Mouse (Mus musculus): ENCODE results near the gene Nrxn1. TPM values are rescaled to one million over a fixed set of nuclear protein-coding genes. Genes with fewer than 3 reads are reported as not detected.

Gene Nrxn1
- total and polyA plus RNA-seq, 2 experiments = 2.9 to 13.9 TPM

DNA sequence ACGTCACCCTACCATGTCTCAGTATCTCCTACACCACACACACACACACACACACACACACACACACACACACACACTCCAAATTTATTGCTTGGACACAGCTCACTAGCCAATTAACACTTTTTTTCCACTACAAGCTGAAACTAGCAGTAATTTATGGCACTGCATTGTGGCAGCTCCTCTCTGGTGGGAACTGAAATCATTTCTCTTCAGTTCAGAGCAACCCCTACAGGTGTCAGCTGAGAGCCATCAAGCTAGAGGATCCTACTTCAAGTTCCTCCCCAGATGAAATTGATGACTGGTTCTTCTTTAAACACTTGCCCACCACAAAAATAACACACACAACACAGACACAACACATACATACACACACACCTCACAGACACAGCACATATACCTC is 2.2 kb downstream of the Nrxn1 start:
- DNase-seq (ENCODE audit: extremely low read depth, low read depth, low spot score) = no peak
- H3K9ac ChIP-seq (ENCODE audit: low read depth, low read length) = no peak overlapping the region
- no peak overlapping the region for H3K4me3 ChIP-seq (ENCODE audit: insufficient read depth, low read depth, low read length)
- no peaks in the 10 kb centered on the region for H3K36me3 ChIP-seq (ENCODE audit: control insufficient read depth, insufficient read depth, low read length)
- H3K27me3 ChIP-seq (ENCODE audit: control insufficient read depth, insufficient read depth, low read length) = no peaks in the 10 kb centered on the region
- H3K27ac ChIP-seq (replicated peaks; ENCODE audit: insufficient read depth, low read depth, low read length) = no peak overlapping the region
- WGBS = 72% methylated on average over 1 of the region's 1 CpGs
- no peaks in the 10 kb centered on the region for H3K79me2 ChIP-seq (ENCODE audit: control insufficient read depth, insufficient read depth, low read length)
- TF ChIP-seq CTCF (IDR thresholded peaks at IDR 0.05; ENCODE audit: low read depth, low read length) = no peak
- no peak for TF ChIP-seq POLR2A (IDR thresholded peaks at IDR 0.05; ENCODE audit: extremely low read depth, insufficient read depth, low read length)
- H3K4me1 ChIP-seq (ENCODE audit: control insufficient read depth, insufficient read depth, low read length) = no peaks in the 10 kb centered on the region

DNA sequence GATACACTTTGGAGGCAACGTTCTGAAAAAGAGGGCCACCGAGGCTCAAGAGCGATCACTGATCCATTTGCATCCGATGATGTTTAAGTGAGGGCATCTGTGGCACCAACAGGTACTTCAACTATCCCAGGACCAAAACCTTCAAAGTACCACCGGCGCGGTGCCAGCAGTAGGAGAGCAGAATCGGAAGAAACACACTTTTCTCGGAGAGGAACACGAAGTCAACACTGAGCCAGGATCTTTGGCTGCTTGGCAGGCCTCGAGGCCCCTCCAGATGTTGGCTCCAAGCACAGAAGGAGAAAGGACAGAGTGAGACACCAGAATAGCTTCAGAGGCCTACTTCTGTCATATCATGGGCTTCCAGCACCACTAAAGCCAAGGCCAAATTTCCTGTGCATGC is 3.9 kb downstream of the Nrxn1 start:
- WGBS = 76% methylated on average over 11 of the region's 11 CpGs
- Histone ChIP-seq H3K4me3 (ENCODE audit: insufficient read depth, low read depth, low read length) (no peak overlapping the region), H3K79me2 (ENCODE audit: control insufficient read depth, insufficient read depth, low read length) (no peaks in the 10 kb centered on the region), H3K27me3 (ENCODE audit: control insufficient read depth, insufficient read depth, low read length) (no peaks in the 10 kb centered on the region), H3K4me1 (ENCODE audit: control insufficient read depth, insufficient read depth, low read length) (no peaks in the 10 kb centered on the region), H3K36me3 (ENCODE audit: control insufficient read depth, insufficient read depth, low read length) (no peaks in the 10 kb centered on the region), H3K27ac (replicated peaks; ENCODE audit: insufficient read depth, low read depth, low read length) (no peak overlapping the region), H3K9ac (ENCODE audit: low read depth, low read length) (no peak overlapping the region)
- TF ChIP-seq POLR2A (IDR thresholded peaks at IDR 0.05; ENCODE audit: extremely low read depth, insufficient read depth, low read length) (no peak), CTCF (IDR thresholded peaks at IDR 0.05; ENCODE audit: low read depth, low read length) (no peak)
- no peak for DNase-seq (ENCODE audit: extremely low read depth, low read depth, low spot score)

GRCm38 (mm10) chr17:91088037-91088715 is 4.7 kb downstream of the Nrxn1 start:
- no peaks in the 10 kb centered on the region for H3K36me3 ChIP-seq (ENCODE audit: control insufficient read depth, insufficient read depth, low read length)
- no peaks in the 10 kb centered on the region for H3K79me2 ChIP-seq (ENCODE audit: control insufficient read depth, insufficient read depth, low read length)
- 56% methylated on average over 82 of the region's 82 CpGs for WGBS
- TF ChIP-seq CTCF (IDR thresholded peaks at IDR 0.05; ENCODE audit: low read depth, low read length) (no peak), POLR2A (IDR thresholded peaks at IDR 0.05; ENCODE audit: extremely low read depth, insufficient read depth, low read length) (no peak)
- H3K27me3 ChIP-seq (ENCODE audit: control insufficient read depth, insufficient read depth, low read length) = no peaks in the 10 kb centered on the region
- no peak overlapping the region for H3K27ac ChIP-seq (replicated peaks; ENCODE audit: insufficient read depth, low read depth, low read length)
- H3K9ac ChIP-seq (ENCODE audit: low read depth, low read length) = no peak overlapping the region
- H3K4me3 ChIP-seq (ENCODE audit: insufficient read depth, low read depth, low read length) = no peak overlapping the region
- DNase-seq (ENCODE audit: extremely low read depth, low read depth, low spot score) = no peak
- H3K4me1 ChIP-seq (ENCODE audit: control insufficient read depth, insufficient read depth, low read length) = no peaks in the 10 kb centered on the region

GRCm38 (mm10) chr17:91086412-91086811 is 6.5 kb downstream of the Nrxn1 start:
- Histone ChIP-seq H3K4me3 (ENCODE audit: insufficient read depth, low read depth, low read length) (no peak overlapping the region), H3K36me3 (ENCODE audit: control insufficient read depth, insufficient read depth, low read length) (no peaks in the 10 kb centered on the region), H3K4me1 (ENCODE audit: control insufficient read depth, insufficient read depth, low read length) (no peaks in the 10 kb centered on the region), H3K9ac (ENCODE audit: low read depth, low read length) (no peak overlapping the region), H3K79me2 (ENCODE audit: control insufficient read depth, insufficient read depth, low read length) (no peaks in the 10 kb centered on the region), H3K27ac (replicated peaks; ENCODE audit: insufficient read depth, low read depth, low read length) (no peak overlapping the region), H3K27me3 (ENCODE audit: control insufficient read depth, insufficient read depth, low read length) (no peaks in the 10 kb centered on the region)
- WGBS = 89% methylated on average over 1 of the region's 1 CpGs
- DNase-seq (ENCODE audit: extremely low read depth, low read depth, low spot score) = no peak
- TF ChIP-seq POLR2A (IDR thresholded peaks at IDR 0.05; ENCODE audit: extremely low read depth, insufficient read depth, low read length) (no peak), CTCF (IDR thresholded peaks at IDR 0.05; ENCODE audit: low read depth, low read length) (no peak)

- TF ChIP-seq CTCF (IDR thresholded peaks at IDR 0.05; ENCODE audit: low read depth, low read length) (no peak), POLR2A (IDR thresholded peaks at IDR 0.05; ENCODE audit: extremely low read depth, insufficient read depth, low read length) (no peak)
- Histone ChIP-seq H3K9ac (ENCODE audit: low read depth, low read length) (no peak overlapping the region), H3K79me2 (ENCODE audit: control insufficient read depth, insufficient read depth, low read length) (no peaks in the 10 kb centered on the region), H3K27ac (replicated peaks; ENCODE audit: insufficient read depth, low read depth, low read length) (no peak overlapping the region), H3K36me3 (ENCODE audit: control insufficient read depth, insufficient read depth, low read length) (no peaks in the 10 kb centered on the region), H3K27me3 (ENCODE audit: control insufficient read depth, insufficient read depth, low read length) (no peaks in the 10 kb centered on the region), H3K4me3 (ENCODE audit: insufficient read depth, low read depth, low read length) (no peak overlapping the region), H3K4me1 (ENCODE audit: control insufficient read depth, insufficient read depth, low read length) (no peaks in the 10 kb centered on the region)
- WGBS = 67% methylated on average over 2 of the region's 2 CpGs
- no peak for DNase-seq (ENCODE audit: extremely low read depth, low read depth, low spot score)
These were observed 7.5 kb downstream of the Nrxn1 start for GRCm38 (mm10) chr17:91085416-91085815.

GRCm38 (mm10) chr17:91079096-91079495 is 13.8 kb downstream of the Nrxn1 start:
- Histone ChIP-seq H3K9ac (ENCODE audit: low read depth, low read length) (no peak overlapping the region), H3K79me2 (ENCODE audit: control insufficient read depth, insufficient read depth, low read length) (no peaks in the 10 kb centered on the region), H3K27ac (replicated peaks; ENCODE audit: insufficient read depth, low read depth, low read length) (no peak overlapping the region), H3K4me3 (ENCODE audit: insufficient read depth, low read depth, low read length) (no peak overlapping the region), H3K4me1 (ENCODE audit: control insufficient read depth, insufficient read depth, low read length) (no peaks in the 10 kb centered on the region), H3K27me3 (ENCODE audit: control insufficient read depth, insufficient read depth, low read length) (no peaks in the 10 kb centered on the region), H3K36me3 (ENCODE audit: control insufficient read depth, insufficient read depth, low read length) (no peaks in the 10 kb centered on the region)
- TF ChIP-seq POLR2A (IDR thresholded peaks at IDR 0.05; ENCODE audit: extremely low read depth, insufficient read depth, low read length) = no peak
- no peak for TF ChIP-seq CTCF (IDR thresholded peaks at IDR 0.05; ENCODE audit: low read depth, low read length)
- DNase-seq (ENCODE audit: extremely low read depth, low read depth, low spot score) = no peak
